Mouse (Mus musculus) kidney, postnatal 14 days (tissue): ENCODE measurements around the gene AA986860.

Source experiments
- DNase-seq: peaks from one replicate; pipeline ENCODE4 v3.0.0; 2022; ENCODE audit warnings: mixed read lengths

AA986860 gene

GRCm38 (mm10) chr1:130737411-130737881, 5.7 kb downstream of the AA986860 start:
- DNase-seq = no peak

GRCm38 (mm10) chr1:130737916-130738315, 6.1 kb downstream of the AA986860 start:
- DNase-seq = no peak

- DNase-seq = no peak
Measured at GRCm38 (mm10) chr1:130738551-130739106, 6.9 kb downstream of the AA986860 start.

- no peak for DNase-seq
Measured at GRCm38 (mm10) chr1:130739636-130740035, 7.9 kb downstream of the AA986860 start.

- peak; percentile 19 for DNase-seq
Measured at GRCm38 (mm10) chr1:130740227-130740648, 8.5 kb downstream of the AA986860 start.

GRCm38 (mm10) chr1:130740781-130741720, 9.3 kb downstream of the AA986860 start:
- DNase-seq = no peak

- DNase-seq = no peak
Measured at GRCm38 (mm10) chr1:130742201-130742600, 10.4 kb downstream of the AA986860 start.

- DNase-seq = no peak
Measured at GRCm38 (mm10) chr1:130743775-130744174, 12.0 kb downstream of the AA986860 start.

GRCm38 (mm10) chr1:130744217-130744616, 12.4 kb downstream of the AA986860 start:
- DNase-seq = no peak

GRCm38 (mm10) chr1:130744961-130745360, 13.2 kb downstream of the AA986860 start:
- no peak for DNase-seq

- no peak for DNase-seq
Measured at GRCm38 (mm10) chr1:130745591-130745990, 13.8 kb downstream of the AA986860 start.

GRCm38 (mm10) chr1:130746819-130747218, 15.0 kb downstream of the AA986860 start:
- no peak for DNase-seq

GRCm38 (mm10) chr1:130759689-130760088, 27.9 kb downstream of the AA986860 start:
- DNase-seq = no peak

GRCm38 (mm10) chr1:130761597-130761996, 29.8 kb downstream of the AA986860 start:
- no peak for DNase-seq

- DNase-seq = no peak
Measured at GRCm38 (mm10) chr1:130762045-130762760, 30.4 kb downstream of the AA986860 start.

GRCm38 (mm10) chr1:130764027-130764461, 32.3 kb downstream of the AA986860 start:
- DNase-seq = no peak

GRCm38 (mm10) chr1:130767066-130767465, 35.3 kb downstream of the AA986860 start:
- no peak for DNase-seq

GRCm38 (mm10) chr1:130769925-130770324, 38.1 kb downstream of the AA986860 start:
- DNase-seq = no peak

GRCm38 (mm10) chr1:130770487-130770886, 38.7 kb downstream of the AA986860 start:
- peak; percentile 12 for DNase-seq

GRCm38 (mm10) chr1:130770981-130771494, 39.3 kb downstream of the AA986860 start:
- DNase-seq = no peak

GRCm38 (mm10) chr1:130775234-130775633, 43.5 kb downstream of the AA986860 start:
- no peak for DNase-seq

GRCm38 (mm10) chr1:130775691-130776331, 44.0 kb downstream of the AA986860 start:
- no peak for DNase-seq
